Mouse (Mus musculus) MEL (cell line): ENCODE measurements around the gene Pik3r1.

ENCODE experiments used
- CHD1 ChIP-seq: IDR thresholded peaks from 2 replicates; pipeline ENCODE4 v1.6.1; 2012; ENCODE audit warnings: low read depth, mild to moderate bottlenecking, inconsistent platforms, low read length, improper control_type of control experiment
- CTCF ChIP-seq, 3 experiments: IDR thresholded peaks in 2 of 3; conservative IDR thresholded peaks in 1 of 3; 2 replicates each; pipeline ENCODE4 v1.5.1; 2011 to 2012; ENCODE audit warnings: low read length in 3 of 3, low read depth in 2 of 3, mild to moderate bottlenecking in 2 of 3, improper control_type of control experiment in 1 of 3, inconsistent platforms in 1 of 3, mixed read lengths in 1 of 3, moderate library complexity in 1 of 3; ENCODE audit not compliant: control insufficient read depth in 1 of 3, insufficient read depth in 1 of 3, poor library complexity in 1 of 3, severe bottlenecking in 1 of 3
- E2F4 ChIP-seq: IDR thresholded peaks from 2 replicates; pipeline ENCODE4 v1.6.1; 2011; ENCODE audit warnings: low read depth, low read length, improper control_type of control experiment, borderline replicate concordance
- ETS1 ChIP-seq: IDR thresholded peaks from 2 replicates; pipeline ENCODE4 v1.6.1; 2012; ENCODE audit warnings: low read depth, mild to moderate bottlenecking, inconsistent platforms, low read length, improper control_type of control experiment, moderate library complexity
- GATA1 ChIP-seq: IDR thresholded peaks from 2 replicates; pipeline ENCODE4 v1.6.1; 2011; ENCODE audit warnings: low read depth, low read length, improper control_type of control experiment
- MAX ChIP-seq: IDR thresholded peaks from 2 replicates; pipeline ENCODE4 v1.6.1; 2011; ENCODE audit warnings: low read length, improper control_type of control experiment
- MXI1 ChIP-seq: IDR thresholded peaks from 2 replicates; pipeline ENCODE4 v1.6.1; 2011; ENCODE audit warnings: mild to moderate bottlenecking, low read depth, low read length, improper control_type of control experiment
- NRF1 ChIP-seq: IDR thresholded peaks from 2 replicates; pipeline ENCODE4 v1.6.1; 2014; ENCODE audit warnings: low read depth, mild to moderate bottlenecking, inconsistent platforms, low read length, improper control_type of control experiment, moderate library complexity; ENCODE audit not compliant: poor library complexity, insufficient read depth, severe bottlenecking
- POLR2A ChIP-seq, 2 experiments: IDR thresholded peaks; 2 replicates each; pipeline ENCODE4 v1.6.1; 2011 to 2012; ENCODE audit warnings: low read length in 2 of 2, mild to moderate bottlenecking in 2 of 2, control low read depth in 1 of 2, improper control_type of control experiment in 1 of 2, low read depth in 1 of 2, moderate library complexity in 1 of 2; ENCODE audit not compliant: control insufficient read depth in 1 of 2, insufficient read depth in 1 of 2, poor library complexity in 1 of 2
- POLR2AphosphoS2 ChIP-seq: IDR thresholded peaks from 2 replicates; pipeline ENCODE4 v1.6.1; 2011; ENCODE audit warnings: low read length, improper control_type of control experiment
- POLR2AphosphoS5 ChIP-seq: IDR thresholded peaks from 2 replicates; pipeline ENCODE4 v1.6.1; 2012; ENCODE audit warnings: low read depth, borderline replicate concordance, mild to moderate bottlenecking, inconsistent platforms, low read length, moderate library complexity, mixed read lengths
- TCF12 ChIP-seq: IDR thresholded peaks from 2 replicates; pipeline ENCODE4 v1.6.1; 2014; ENCODE audit warnings: low read depth, mild to moderate bottlenecking, inconsistent platforms, low read length, improper control_type of control experiment, moderate library complexity
- USF1 ChIP-seq: IDR thresholded peaks from 2 replicates; pipeline ENCODE4 v1.6.1; 2014; ENCODE audit warnings: low read depth, mild to moderate bottlenecking, inconsistent platforms, low read length, improper control_type of control experiment, moderate library complexity
- ZMIZ1 ChIP-seq: IDR thresholded peaks from 2 replicates; pipeline ENCODE4 v1.6.1; 2012; ENCODE audit warnings: low read depth, mild to moderate bottlenecking, inconsistent platforms, low read length, improper control_type of control experiment, moderate library complexity

DNA sequence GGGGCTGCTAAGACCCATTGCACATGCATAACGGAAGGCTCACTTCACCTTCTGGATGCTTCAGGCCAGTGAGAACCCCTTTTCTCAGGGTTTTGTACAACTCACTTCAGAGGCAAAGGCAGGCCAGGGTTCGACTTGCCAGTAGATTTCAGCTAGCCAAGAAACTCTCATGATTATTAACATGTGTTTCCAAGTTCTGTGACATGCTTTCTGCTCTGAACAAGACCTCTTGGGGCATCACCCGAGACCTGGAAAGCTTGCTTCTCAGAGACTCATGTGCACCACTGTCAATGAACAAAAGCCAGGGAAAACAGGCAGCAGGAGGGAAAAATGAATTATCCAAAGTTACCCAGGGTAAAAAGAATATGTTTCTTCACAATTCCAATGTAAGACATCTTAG is 71.7 kb downstream of the Pik3r1 start:
- TF ChIP-seq MAX (no peak), CTCF (IDR thresholded peaks at IDR 0.05 in 2 of 3, conservative IDR thresholded peaks at IDR 0.05 in 1 of 3; ENCODE audit: control insufficient read depth in 1 of 3, insufficient read depth in 1 of 3, low read depth in 2 of 3, low read length in 3 of 3, poor library complexity in 1 of 3, severe bottlenecking in 1 of 3) (no peak), CHD1 (no peak), POLR2A (IDR thresholded peaks at IDR 0.05; ENCODE audit: control insufficient read depth in 1 of 2, insufficient read depth in 1 of 2, low read depth in 1 of 2, low read length in 2 of 2, poor library complexity in 1 of 2) (0 out of 4 replicates have a peak, but pooled peaks of 1 of the 2 experiments have one; percentile 3), E2F4 (no peak), TCF12 (no peak), NRF1 (no peak), ETS1 (no peak), ZMIZ1 (no peak), GATA1 (no peak), MXI1 (no peak), POLR2AphosphoS5 (no peak), USF1 (no peak), POLR2AphosphoS2 (no peak)
